Mouse (Mus musculus): Measurements from ENCODE around the gene Mtss1l. TPM values are rescaled to one million over a fixed set of nuclear protein-coding genes. Genes with fewer than 3 reads are reported as not detected.
"Not testable (repeated sequence)": the region's sequence is repeated elsewhere in the genome, so short reads cannot be mapped to it uniquely, and the experiment has no call there.

Gene Mtss1l
- total and polyA plus RNA-seq, 2 experiments from 2014 or later: 49.0 to 71.1 TPM

- Histone ChIP-seq H3K27ac (ENCODE audit: low read depth, low read length) (no peak overlapping the region), H3K9ac (no peak overlapping the region), H3K4me1 (ENCODE audit: insufficient read depth) (no peaks in the 10 kb centered on the region), H3K4me2 (ENCODE audit: low read depth) (no peak overlapping the region), H3K27me3 (ENCODE audit: insufficient read depth, low read length) (no peaks in the 10 kb centered on the region), H3K4me3 (ENCODE audit: low read depth, low read length) (no peak overlapping the region), H3K36me3 (ENCODE audit: insufficient read depth) (no peaks in the 10 kb centered on the region), H3K9me3 (ENCODE audit: low read length) (no peaks in the 10 kb centered on the region)
- 73% methylated on average over 8 of the region's 8 CpGs for WGBS
- no peak for ATAC-seq
- no peak for DNase-seq
- peak; percentile 51 for TF ChIP-seq CTCF (IDR thresholded peaks at IDR 0.05; ENCODE audit: low read depth)
Observed at GRCm38 (mm10) chr8:110775316-110775715, 54.0 kb downstream of the Mtss1l start.

GRCm38 (mm10) chr8:110775721-110776120 is 54.4 kb downstream of the Mtss1l start:
- 82% methylated on average over 3 of the region's 3 CpGs for WGBS
- DNase-seq: no peak

GRCm38 (mm10) chr8:110776335-110776734 is 55.1 kb downstream of the Mtss1l start:
- WGBS: 95% methylated on average over 3 of the region's 3 CpGs
- Histone ChIP-seq H3K9ac (no peak overlapping the region), H3K4me3 (ENCODE audit: low read depth, low read length) (no peak overlapping the region), H3K4me1 (ENCODE audit: insufficient read depth) (no peaks in the 10 kb centered on the region), H3K27ac (ENCODE audit: low read depth, low read length) (no peak overlapping the region), H3K4me2 (ENCODE audit: low read depth) (no peak overlapping the region), H3K36me3 (ENCODE audit: insufficient read depth) (no peaks in the 10 kb centered on the region), H3K9me3 (ENCODE audit: low read length) (no peaks in the 10 kb centered on the region), H3K27me3 (ENCODE audit: insufficient read depth, low read length) (no peaks in the 10 kb centered on the region)
- no peak for TF ChIP-seq CTCF (IDR thresholded peaks at IDR 0.05; ENCODE audit: low read depth)
- no peak for DNase-seq
- ATAC-seq: no peak

More at GRCm38 (mm10) chr8:110775721-110776120, 54.4 kb downstream of the Mtss1l start:
- TF ChIP-seq CTCF (IDR thresholded peaks at IDR 0.05; ENCODE audit: low read depth): no peak
- Histone ChIP-seq H3K36me3 (ENCODE audit: insufficient read depth) (no peaks in the 10 kb centered on the region), H3K9ac (no peak overlapping the region), H3K9me3 (ENCODE audit: low read length) (no peaks in the 10 kb centered on the region), H3K4me1 (ENCODE audit: insufficient read depth) (no peaks in the 10 kb centered on the region), H3K27ac (ENCODE audit: low read depth, low read length) (no peak overlapping the region), H3K27me3 (ENCODE audit: insufficient read depth, low read length) (no peaks in the 10 kb centered on the region), H3K4me2 (ENCODE audit: low read depth) (no peak overlapping the region), H3K4me3 (ENCODE audit: low read depth, low read length) (no peak overlapping the region)
- ATAC-seq: peak; percentile 29

- Histone ChIP-seq H3K9ac (no peak overlapping the region), H3K9me3 (ENCODE audit: low read length) (no peaks in the 10 kb centered on the region), H3K4me3 (ENCODE audit: low read depth, low read length) (no peak overlapping the region), H3K27me3 (ENCODE audit: insufficient read depth, low read length) (no peaks in the 10 kb centered on the region), H3K36me3 (ENCODE audit: insufficient read depth) (no peaks in the 10 kb centered on the region), H3K27ac (ENCODE audit: low read depth, low read length) (no peak overlapping the region), H3K4me2 (ENCODE audit: low read depth) (no peak overlapping the region), H3K4me1 (ENCODE audit: insufficient read depth) (no peaks in the 10 kb centered on the region)
- WGBS: 85% methylated on average over 13 of the region's 13 CpGs
- TF ChIP-seq CTCF (IDR thresholded peaks at IDR 0.05; ENCODE audit: low read depth): no peak
- DNase-seq (no peak), ATAC-seq (no peak)
Observed at GRCm38 (mm10) chr8:110779924-110780718, 58.8 kb downstream of the Mtss1l start.

GRCm38 (mm10) chr8:110785366-110785765 is 64.1 kb downstream of the Mtss1l start:
- DNase-seq: no peak
- no peaks in the 10 kb centered on the region for H3K9me3 ChIP-seq (ENCODE audit: low read length)
- no peak overlapping the region for H3K4me3 ChIP-seq (ENCODE audit: low read depth, low read length)
- 65% methylated on average over 2 of the region's 2 CpGs for WGBS
- H3K4me1 ChIP-seq (ENCODE audit: insufficient read depth): no peaks in the 10 kb centered on the region
- no peak for TF ChIP-seq CTCF (IDR thresholded peaks at IDR 0.05; ENCODE audit: low read depth)
- H3K27ac ChIP-seq (ENCODE audit: low read depth, low read length): no peak overlapping the region
- no peak overlapping the region for H3K4me2 ChIP-seq (ENCODE audit: low read depth)
- ATAC-seq: no peak
- H3K36me3 ChIP-seq (ENCODE audit: insufficient read depth): no peaks in the 10 kb centered on the region
- H3K27me3 ChIP-seq (ENCODE audit: insufficient read depth, low read length): no peaks in the 10 kb centered on the region
- H3K9ac ChIP-seq: no peak overlapping the region

- H3K4me1 ChIP-seq (ENCODE audit: insufficient read depth); H3K4me3 ChIP-seq (ENCODE audit: low read depth, low read length); H3K9ac ChIP-seq; ATAC-seq; H3K9me3 ChIP-seq (ENCODE audit: low read length); H3K27me3 ChIP-seq (ENCODE audit: insufficient read depth, low read length); H3K27ac ChIP-seq (ENCODE audit: low read depth, low read length); H3K36me3 ChIP-seq (ENCODE audit: insufficient read depth); DNase-seq; H3K4me2 ChIP-seq (ENCODE audit: low read depth): not testable (repeated sequence)
- WGBS: 81% methylated on average over 7 of the region's 7 CpGs
Observed at GRCm38 (mm10) chr8:110786501-110786900, 65.2 kb downstream of the Mtss1l start.

GRCm38 (mm10) chr8:110786934-110787333 is 65.7 kb downstream of the Mtss1l start:
- ATAC-seq (no peak), DNase-seq (no peak)
- TF ChIP-seq CTCF (IDR thresholded peaks at IDR 0.05; ENCODE audit: low read depth): no peak
- H3K9me3 ChIP-seq (ENCODE audit: low read length): no peaks in the 10 kb centered on the region
- H3K27ac ChIP-seq (ENCODE audit: low read depth, low read length): no peak overlapping the region
- no peaks in the 10 kb centered on the region for H3K4me1 ChIP-seq (ENCODE audit: insufficient read depth)
- no peak overlapping the region for H3K9ac ChIP-seq
- no peak overlapping the region for H3K4me2 ChIP-seq (ENCODE audit: low read depth)
- WGBS: 81% methylated on average over 8 of the region's 8 CpGs
- H3K4me3 ChIP-seq (ENCODE audit: low read depth, low read length): no peak overlapping the region
- H3K27me3 ChIP-seq (ENCODE audit: insufficient read depth, low read length): no peaks in the 10 kb centered on the region
- H3K36me3 ChIP-seq (ENCODE audit: insufficient read depth): no peaks in the 10 kb centered on the region
